Mouse (Mus musculus) adrenal gland (tissue): Measurements from ENCODE around the gene Mrps6.

Experiments
- intact Hi-C: fragments of 180-260 bp; cut with DNase I; formaldehyde crosslinking; loops from one replicate; pipeline ENCODE4 v1.15.1; 2025
- long read RNA-seq, 2 experiments: library from polyadenylated mRNA; unstranded; transcript quantifications; one replicate each; pipeline ENCODE4 v2.0.0; 2020; ENCODE audit warnings: borderline replicate concordance in 1 of 2; ENCODE audit not compliant: insufficient replicate concordance in 1 of 2

Gene Mrps6
- long read RNA-seq, experiment 1, transcript Mrps6-201 (3 exons, 846 nt), result major isoform, 100 of 107 reads
- long read RNA-seq, experiment 1, partial matches to known transcripts, result 1 of 107 reads
- long read RNA-seq, experiment 1, other reads (novel, unspliced or antisense), result 6 of 107 reads
- long read RNA-seq, experiment 2, transcript Mrps6-201 (3 exons, 846 nt), result major isoform, 123 of 130 reads
- long read RNA-seq, experiment 2, partial matches to known transcripts, result 0 of 130 reads
- long read RNA-seq, experiment 2, other reads (novel, unspliced or antisense), result 7 of 130 reads

DNA sequence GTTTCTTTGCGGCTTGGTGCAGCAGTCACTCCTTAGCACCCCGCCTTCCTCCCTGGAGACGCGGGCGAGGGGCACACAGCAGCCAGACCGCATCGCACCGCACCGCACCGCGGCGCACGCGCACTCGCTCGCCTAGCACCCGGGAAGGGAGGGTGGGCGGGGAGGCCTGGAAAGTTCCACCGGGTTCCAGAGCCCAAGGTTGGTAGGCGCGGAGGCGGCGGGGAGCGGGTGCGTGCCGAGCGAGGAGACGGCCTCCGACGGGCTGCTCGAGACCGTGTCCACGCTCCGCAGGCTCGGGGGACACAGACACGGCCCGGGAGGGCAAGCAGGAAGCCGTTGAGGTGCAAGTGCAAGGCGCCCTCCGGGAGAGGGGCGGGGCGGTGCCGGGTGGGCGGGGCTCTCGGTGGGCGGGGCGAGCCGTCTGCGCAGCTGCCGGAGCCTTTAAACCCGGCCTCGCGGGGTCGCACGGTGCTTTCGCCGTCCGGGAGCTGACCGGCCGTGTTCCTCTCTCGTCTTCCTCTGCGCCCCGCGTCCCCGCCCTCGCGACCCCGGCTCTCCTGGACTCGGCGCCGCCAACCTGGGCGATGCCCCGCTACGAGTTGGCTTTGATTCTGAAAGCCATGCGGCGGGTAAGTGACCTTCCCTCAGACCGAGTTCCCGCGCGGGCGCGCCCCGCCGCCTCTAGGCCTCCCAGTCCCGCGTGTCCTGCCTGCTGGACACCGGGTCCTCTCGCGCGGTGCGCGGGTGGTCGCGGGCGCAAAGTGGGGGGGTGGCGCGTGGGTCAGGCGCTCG is at the start of gene Mrps6, which contains the start of the genes Gm49711 and Slc5a3:
Gene Mrps6 (plus strand): TSS at position 419 of the 792 bp plus-strand sequence.
Gene Gm49711 (plus strand): TSS at position 465 of the 792 bp plus-strand sequence.
Gene Slc5a3 (plus strand): TSS at position 471 of the 792 bp plus-strand sequence.
- intact Hi-C loops, result loop anchor here (5.0 kb wide), 2 partner anchors 121 to 229 kb away; no protein-coding TSS in a partner anchor

DNA sequence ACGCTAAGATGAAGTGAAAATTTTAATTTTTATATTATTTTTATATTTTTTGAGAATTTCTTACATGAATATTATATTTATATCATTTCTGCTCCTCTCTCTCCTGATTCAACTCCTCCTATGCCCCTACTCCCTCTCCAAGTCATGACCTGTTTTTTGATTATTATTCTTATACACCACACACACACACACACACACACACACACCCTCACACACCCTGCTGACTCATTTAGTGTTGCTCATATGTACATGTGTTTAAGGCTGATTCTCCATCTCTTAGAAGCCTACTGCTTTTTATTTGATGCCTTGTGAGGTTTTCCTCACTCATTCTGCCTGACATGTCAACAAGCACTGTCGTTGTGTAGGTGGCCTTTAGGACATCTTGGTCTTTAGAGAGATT is 48.5 kb upstream of the Mrps6 start:
- intact Hi-C loops, result no loop called here

DNA sequence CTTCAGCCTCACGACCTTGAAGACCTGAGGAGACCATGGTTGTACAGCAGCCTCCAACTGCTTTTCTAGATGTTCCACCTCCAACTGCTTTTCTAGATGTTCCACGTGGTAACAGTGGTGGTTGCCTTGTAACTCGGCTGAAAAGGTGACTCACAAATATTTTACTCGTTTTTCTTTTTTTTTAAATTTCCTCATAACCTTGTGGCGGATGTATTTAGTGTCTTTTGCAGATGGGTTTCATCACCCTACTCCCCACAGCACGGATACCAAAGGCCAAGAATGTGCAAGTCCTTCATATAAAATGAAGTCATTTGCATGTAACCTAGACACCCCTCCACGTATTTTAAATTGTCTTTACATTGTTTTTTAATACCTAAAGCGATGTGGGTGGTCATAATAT is 41.3 kb upstream of the Mrps6 start:
- intact Hi-C loops, result no loop called here

DNA sequence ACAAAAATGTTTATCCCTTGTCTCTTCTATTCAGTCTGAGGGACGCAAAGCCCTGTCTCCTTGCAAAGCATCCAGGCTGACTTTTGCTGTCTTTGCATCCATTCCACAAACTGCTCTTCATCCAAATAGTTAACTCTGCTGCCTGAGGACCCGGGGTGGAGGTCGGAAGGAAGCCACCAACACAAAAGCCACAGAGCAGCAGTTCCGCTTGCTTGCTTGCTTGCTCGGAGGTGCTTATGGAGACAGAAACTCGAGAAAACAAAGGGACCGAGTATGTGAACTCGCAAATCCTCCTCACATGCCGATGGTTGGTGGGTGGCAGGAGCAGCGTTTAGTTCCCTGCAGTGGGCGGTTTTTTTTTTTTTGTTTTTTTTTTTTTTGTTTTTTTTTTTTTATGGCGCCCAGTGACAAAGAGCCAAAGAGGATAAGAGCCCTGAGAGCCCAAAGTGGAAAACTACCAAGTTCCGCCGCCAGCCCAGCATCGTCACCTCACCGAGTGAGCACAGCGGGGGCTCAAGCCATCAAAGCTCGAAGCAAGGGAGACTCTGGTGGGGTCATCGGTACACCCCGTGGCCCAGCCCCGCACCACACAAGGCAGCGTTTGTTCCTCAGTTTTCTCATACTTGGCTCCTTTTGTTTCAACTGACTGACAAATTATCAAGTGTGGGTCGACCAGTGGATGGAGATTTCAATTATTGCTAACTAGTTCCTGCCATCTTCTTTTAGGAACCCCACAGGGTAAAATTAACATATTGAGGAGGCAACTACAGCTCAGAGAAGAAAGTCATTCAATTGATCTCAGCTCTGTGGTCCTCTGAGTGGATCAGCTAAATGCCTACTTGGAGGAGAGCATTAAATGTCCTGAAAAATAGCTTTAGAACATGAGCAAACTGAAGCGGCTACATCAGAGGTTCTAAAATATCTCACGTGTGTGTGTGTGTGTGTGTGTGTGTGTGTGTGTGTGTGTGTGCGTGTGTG is 38.6 kb upstream of the Mrps6 start:
- intact Hi-C loops, result no loop called here

DNA sequence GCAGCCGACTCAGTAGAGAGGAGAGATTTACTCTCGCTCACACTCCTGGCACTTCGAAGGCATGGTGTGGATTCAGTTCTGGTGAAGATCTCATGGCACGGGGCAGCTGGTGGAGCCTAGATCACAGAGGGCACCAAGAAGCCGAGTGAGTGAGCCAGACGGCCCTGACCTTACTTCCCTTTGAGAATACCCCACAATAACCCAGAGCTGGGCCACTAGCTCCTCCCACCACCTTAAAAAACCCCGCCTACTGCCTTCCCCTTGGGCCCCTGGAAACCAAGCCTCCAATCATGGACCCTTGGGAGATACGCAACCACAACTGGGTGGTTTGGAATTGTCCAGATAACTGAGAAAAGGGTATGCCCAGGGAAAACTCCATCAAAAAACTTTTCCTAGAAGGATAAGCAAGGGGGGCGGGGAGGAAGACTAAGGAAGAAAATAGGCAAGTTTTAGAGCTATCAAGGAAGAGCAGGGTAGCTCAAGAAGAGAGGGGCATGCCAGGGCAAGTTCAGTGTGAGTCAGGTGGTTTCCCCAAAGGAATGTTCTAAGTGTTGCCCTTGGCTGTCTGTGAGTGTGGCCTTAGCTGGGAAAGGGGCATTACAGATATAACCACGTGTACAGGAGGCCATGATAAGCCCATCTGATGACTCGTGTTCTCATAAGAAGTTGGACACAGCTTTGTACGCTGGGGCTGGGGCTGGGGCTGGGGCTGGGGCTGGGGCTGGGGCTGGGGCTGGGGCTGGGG is 36.2 kb upstream of the Mrps6 start:
- intact Hi-C loops, result no loop called here

DNA sequence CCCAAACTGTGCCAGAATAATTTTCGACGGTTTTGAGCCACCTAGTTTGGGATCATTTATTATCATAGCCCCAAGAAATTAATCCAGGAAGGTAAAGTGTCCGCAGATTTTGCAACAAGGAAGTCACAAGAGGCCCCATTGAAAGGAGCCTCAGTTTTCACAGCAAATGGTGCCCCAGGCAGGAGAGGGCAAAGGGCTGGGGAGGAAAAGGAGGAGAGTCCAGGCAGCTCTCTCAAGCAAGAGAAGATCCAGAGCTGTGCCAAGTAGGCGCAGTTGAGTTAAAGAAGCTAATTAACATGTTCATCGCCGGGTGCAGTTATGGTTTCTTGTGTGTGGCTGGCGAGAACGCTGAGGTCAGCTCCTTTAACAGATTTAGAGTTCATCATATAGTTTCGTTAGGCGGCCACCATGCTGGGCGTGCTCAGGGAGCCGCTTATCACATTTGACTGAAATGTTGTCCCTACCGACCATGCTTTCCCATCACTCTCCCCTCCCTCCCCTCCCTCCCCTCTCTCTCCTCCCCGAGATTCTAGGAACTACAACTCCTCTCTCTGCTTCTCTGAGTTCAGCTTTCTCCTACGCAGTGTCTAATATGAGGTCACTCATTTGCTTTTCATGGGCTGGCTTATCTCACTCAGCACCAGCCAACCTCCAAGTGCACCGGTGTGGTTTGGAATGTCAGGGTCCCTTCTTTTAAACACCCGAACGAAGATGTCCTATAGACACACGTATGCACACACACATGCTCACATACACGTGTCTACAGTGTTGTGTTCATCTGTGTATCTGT is 35.4 kb upstream of the Mrps6 start:
- intact Hi-C loops, result no loop called here

DNA sequence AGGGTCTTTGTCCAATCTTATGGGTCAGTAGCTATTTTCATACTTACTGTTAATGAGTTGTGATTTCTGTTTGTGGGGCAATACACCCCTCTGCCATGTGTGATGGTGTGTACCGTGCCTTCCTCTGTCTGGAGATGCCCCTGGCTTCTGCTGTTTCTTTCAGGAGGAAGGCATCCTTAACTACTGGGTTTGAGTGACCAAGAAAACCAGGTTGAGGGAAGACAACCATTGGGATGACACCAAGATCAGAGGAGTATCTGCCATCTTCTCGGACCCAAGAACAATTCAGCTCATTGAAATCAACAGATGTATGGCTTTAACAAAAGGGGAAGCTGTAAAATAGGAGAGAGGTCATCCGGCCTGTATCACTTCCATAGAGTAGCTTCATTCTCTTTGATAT is 24.8 kb upstream of the Mrps6 start:
- intact Hi-C loops, result no loop called here

DNA sequence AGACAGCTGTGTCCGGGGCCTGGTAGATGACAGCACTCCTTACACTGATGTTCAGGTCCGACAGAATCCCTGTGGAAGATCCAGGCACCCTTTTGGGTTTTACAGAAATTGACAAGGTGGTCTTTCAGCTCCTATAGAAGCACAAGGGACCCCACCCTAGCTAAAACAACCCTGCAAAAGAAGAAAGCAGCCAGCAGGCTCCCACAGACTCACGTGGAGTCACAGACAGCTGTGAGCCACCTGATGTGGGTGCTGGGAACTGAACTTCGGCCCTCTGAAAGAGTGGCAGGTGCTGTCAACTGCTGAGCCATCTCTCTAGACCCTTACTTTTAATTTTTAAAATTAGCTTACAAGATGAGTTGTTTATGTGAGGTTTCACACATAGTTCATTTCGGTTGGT is 23.4 kb upstream of the Mrps6 start:
- intact Hi-C loops, result no loop called here

DNA sequence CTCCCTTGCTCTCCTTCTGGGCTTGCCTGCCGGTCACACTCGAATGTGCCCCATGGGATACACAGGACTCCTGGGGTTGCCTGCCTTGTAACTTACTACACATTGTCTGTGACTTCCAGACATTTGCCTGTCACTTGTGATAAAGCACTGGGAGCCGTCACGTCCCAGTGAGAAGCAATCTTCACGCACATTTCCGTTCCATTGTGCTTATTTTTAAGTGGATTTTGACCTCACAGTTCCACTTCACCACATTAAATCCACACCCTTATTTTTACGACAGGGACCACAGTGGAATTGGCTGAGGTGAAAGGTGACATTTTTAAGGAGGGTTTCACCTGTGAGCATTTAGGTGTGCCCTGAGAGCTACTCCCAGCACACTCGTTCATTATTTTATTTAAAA is 21.4 kb upstream of the Mrps6 start:
- intact Hi-C loops, result no loop called here

DNA sequence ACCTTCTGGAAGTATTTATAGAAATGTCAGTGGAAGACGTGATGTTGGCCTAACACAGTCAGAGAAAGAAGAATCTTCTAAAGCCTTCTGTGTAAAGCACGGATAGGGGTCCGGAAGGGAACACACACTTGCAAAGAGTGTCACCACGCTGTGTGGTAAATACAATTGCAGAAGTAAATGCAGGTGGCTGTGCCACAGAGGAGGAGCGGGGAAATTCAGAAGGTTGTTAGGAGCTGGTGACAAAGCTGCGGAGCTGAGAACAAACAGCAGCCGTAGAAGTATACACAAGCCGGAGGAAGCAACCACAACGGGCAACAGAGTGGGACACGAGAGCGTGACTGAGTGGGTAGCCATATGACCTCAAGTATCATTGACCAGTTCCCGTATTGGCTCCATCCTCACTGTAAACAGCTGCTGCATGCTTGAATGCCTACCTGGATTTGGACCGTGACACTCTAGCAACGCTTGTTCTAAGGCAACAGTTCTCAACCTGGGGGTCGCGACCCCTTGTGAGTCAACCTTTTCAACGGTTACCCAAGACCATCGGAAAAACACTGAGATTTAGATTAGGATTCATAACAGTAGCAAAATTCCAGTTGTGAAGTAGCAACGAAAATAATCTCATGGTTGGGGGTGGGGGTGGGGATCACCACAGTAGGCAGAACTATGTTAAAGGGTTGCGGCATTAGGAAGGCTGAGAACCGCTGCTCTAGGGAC is 20.0 kb upstream of the Mrps6 start:
- intact Hi-C loops, result no loop called here

DNA sequence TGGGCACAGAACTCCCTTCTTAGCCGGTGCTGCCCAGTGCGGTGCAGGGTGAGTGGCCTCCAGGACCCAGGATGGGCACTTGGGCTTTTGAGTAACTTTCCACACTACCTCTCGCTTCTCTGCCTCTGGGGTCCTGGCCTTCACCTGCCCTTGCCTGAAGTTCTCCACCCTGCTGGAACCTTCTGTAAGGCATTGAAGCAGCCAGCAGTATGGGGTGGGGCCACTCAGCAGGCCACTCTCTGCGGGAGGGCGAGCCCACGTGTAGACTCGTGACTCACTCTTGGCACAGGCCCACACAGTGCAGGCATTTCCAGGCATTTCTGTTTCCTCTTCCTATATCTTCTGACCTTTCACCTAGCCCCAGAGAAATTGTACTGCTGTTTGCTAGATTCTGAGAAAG is 18.6 kb upstream of the Mrps6 start:
- intact Hi-C loops, result no loop called here

DNA sequence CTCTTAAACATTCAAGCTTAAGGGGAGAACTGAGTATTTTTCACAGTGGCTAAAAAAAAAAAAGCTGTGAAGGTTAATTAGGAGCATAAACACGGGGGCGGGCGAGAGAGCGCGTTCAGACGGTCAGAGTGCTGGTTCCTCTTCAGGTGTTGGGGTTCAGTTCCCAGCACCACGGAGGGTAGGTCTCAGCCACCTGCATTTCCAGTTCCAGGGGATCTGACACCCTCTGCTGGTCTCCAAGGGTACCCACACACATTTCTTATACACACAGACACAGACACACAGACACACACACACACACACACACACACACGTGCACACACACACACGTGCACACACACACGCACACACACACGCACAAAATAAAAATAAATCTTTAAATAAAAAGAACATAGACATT is 18.1 kb upstream of the Mrps6 start:
- intact Hi-C loops, result no loop called here

DNA sequence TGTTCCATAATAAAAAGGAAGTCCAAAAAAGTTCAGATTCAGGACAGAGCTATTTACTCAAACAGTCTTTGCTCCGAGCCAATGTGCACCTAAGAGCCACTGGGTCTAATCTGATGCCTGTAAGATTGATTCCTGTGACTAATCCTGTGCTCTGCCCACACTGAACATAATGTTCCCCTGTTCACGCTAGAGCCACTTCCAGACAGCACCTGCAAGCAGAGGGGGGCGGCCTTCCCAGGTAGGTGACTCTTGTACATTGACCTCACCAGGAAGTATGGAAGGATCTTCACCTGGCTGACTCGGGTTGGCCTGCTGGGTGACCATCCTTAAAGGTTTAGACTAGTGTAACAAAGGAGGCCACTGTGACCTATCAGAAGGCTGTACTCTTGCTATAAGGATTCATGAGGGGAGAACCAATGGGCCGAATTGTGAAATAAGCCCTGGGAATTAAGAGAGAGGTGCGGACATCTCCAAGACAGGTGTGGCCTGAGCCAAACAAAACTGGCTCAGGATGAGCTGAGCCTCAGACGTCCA is 6.2 kb upstream of the Mrps6 start:
- intact Hi-C loops, result no loop called here

DNA sequence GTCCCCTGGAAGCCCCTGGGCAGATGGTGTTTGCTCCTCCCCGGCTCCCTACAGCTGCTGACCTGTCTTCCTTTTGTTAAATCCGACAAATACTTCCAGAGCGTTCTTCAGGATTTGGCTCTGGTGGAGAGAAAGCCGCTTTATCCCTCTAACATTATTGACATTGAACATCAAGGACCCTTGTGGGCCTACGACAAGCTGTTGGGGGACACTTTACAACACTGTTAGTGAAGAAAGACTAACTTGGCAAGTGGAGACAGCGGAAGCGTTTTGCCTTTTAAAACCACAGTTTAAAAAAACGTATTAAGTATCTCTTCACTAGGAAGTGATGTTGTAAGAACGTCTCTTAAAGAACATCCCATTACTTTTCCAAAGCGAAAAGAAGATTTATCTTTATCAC is 5.5 kb upstream of the Mrps6 start:
- intact Hi-C loops, result no loop called here

DNA sequence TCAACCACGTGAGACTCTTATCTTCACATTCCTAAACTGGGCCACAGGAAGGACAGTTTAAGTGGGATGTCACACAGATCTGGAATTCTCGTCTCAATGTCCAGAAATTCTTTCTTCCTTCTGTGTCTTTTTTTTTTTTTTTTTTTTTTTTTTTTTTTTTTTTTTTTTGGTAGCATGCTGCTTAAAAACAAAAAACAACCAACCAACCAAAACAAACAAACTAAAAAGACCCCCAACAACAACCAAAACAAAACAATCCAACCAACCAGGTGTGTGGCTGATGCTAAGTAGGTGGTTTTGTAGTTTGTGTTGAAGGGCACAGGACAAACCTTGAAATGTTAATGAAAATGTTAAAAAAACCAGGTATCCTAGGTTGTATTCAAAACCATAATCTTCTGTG is 1.4 kb upstream of the Mrps6 start:
- intact Hi-C loops, result loop anchor here (5.0 kb wide), 2 partner anchors 119 to 231 kb away; no protein-coding TSS in a partner anchor

DNA sequence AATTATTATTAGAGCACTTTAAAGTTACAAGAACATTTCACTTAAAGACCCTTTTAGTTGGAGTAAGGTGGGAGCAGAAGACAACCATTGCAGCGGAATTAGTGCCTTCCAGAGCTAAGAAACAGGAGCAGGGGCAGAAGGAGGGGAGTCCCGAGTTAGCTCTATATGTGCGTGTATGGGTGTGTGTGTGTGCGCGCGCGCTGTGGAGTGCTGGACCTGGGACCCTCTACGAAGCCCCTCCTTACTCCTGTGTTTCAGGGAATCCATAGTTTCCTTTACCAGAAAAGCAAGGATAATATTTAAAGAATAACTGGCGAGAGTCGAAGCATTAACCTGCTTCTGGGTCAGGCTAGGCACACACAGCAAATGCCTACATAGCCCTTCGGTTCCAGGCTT is 616 bp upstream of the Mrps6 start:
- intact Hi-C loops, result loop anchor here (5.0 kb wide), 2 partner anchors 120 to 230 kb away; no protein-coding TSS in a partner anchor

DNA sequence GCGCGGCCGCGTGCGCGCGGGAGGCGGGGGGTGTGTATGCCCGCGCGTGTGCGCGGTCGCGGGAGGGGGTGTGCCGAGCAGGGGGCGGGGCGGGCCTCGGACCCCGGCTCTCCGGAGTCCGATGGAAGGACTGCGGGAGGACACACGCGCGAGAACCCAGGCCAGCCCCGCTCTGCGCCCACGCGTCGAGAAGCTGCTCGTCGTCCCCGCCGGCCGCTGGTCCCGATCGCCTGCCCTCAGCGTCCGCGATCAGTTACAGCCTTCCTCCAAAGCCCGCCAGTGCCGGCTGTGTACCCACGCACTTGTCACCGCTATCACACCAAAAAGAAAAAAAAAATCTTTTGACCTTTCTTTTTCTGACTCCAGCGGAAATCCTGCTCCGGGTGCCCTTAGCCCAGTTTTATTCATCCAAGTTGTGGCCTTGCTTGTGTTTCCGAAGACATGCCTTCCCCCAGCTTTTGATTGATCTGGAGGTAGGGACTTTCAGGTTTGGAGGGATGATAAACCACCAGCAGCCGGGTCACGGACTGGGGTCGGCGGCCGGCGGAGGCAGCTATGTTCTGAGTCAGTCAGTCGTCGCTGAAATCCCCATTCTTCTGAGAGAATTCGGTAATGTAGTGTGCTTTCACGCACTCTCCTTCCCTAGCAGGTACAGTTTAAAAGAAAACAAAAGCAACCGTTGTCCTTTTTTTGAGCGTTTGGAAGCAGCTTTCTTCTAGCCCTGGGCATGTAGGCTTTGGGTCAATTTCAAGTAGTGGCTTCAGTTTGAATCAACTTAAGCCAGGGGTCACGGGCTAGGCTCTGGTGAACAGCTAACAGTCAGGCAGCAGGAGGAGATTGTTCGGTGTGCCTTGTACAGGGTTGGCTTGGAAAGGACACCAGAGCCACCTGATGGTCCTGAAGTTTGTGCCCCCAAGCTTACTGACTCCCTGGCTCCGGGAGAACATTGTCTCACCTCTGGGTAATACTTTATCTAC is 862 bp downstream of the Mrps6 start:
- intact Hi-C loops, result loop anchor here (5.0 kb wide), 2 partner anchors 122 to 228 kb away; no protein-coding TSS in a partner anchor

DNA sequence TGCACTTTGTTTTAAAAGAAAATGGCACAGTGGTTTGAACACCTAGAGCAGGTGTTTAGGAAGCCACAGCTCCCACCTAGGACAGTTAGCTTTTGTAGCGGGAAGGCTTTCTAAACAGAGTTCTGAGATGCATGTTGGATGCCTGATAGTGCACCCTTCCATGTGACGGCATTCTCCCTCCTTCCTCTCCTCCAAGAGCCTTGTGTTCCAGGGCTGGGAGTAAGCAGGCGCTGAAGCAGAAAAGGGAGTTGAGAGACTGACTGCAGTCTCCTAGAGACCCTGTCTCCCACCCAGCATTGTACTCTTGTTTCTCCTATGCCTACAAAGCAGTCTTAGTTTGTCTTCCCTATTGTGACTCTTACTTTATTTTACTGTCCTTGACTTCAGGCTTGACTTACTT is 2.1 kb downstream of the Mrps6 start:
- intact Hi-C loops, result no loop called here
